Mouse (Mus musculus): Measurements from ENCODE around the gene Vmn2r106.

DNA sequence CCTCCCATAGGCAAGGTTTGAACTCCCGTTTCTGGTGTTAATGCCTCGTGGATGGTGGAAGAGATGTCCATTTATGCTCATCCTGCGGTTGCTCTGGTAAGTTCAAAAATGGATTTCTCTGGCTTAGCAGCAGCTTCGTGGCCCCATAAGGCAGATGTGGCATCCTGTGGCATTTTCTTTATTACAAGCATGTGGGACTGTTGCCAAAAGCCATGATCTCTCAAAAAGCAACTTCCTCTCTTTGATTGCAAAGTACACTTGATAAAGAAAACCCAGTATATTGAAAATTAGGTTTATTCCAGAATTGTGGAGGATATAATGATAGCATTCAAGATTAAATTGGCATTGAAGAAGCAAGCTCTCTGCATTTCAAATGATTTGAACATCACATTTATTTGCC, 29.8 kb downstream of the Vmn2r106 start:
- TF ChIP-seq GATA1 (IDR thresholded peaks at IDR 0.05; ENCODE audit: borderline replicate concordance, low read length) = no peak
- no peak for TF ChIP-seq CTCF (IDR thresholded peaks at IDR 0.05; ENCODE audit: low read depth, low read length)
- no peak for TF ChIP-seq TAL1 (conservative IDR thresholded peaks at IDR 0.05; ENCODE audit: low read depth, low read length)
- no peak for TF ChIP-seq POLR2AphosphoS5 (IDR thresholded peaks at IDR 0.05; ENCODE audit: insufficient replicate concordance, low read depth, low read length)

All from G1E (cell line).